Mouse (Mus musculus) myocyte (in vitro differentiated cells): ENCODE measurements at regions not wholly inside any gene's neighbourhood (a gene's known extent, or its start where the extent isn't known, plus 50 kb on each side); places are given as distances from the start of the nearest gene placed in this dataset.

ENCODE experiments used
- H3K27me3 ChIP-seq: one replicate; pipeline ENCODE4 v1.6.1; 2011; ENCODE audit not compliant: control insufficient read depth, insufficient read depth, insufficient read length
- H3K36me3 ChIP-seq: one replicate; pipeline ENCODE4 v1.6.1; 2011; ENCODE audit not compliant: control insufficient read depth, insufficient read depth
- H3K4me2 ChIP-seq: one replicate; pipeline ENCODE4 v1.6.1; 2011; ENCODE audit warnings: low read depth, control low read depth
- H3K4me3 ChIP-seq: one replicate; pipeline ENCODE4 v1.5.1; 2011; ENCODE audit warnings: mild to moderate bottlenecking, control low read depth, moderate library complexity
- H3K79me2 ChIP-seq: one replicate; pipeline ENCODE4 v1.6.1; 2011; ENCODE audit not compliant: control insufficient read depth, insufficient read depth
- H3ac ChIP-seq: one replicate; pipeline ENCODE4 v1.6.1; 2011; ENCODE audit not compliant: control insufficient read depth, insufficient read length
- CEBPB ChIP-seq: IDR thresholded peaks from 2 replicates; pipeline ENCODE4 v1.6.1; 2011; ENCODE audit warnings: mild to moderate bottlenecking, moderate library complexity; ENCODE audit not compliant: poor library complexity, insufficient read depth, severe bottlenecking
- E2F4 ChIP-seq: IDR thresholded peaks from one replicate; pipeline ENCODE4 v1.6.1; 2011; ENCODE audit warnings: mild to moderate bottlenecking, control low read depth, moderate library complexity; ENCODE audit not compliant: insufficient read depth
- MAX ChIP-seq: IDR thresholded peaks from one replicate; pipeline ENCODE4 v1.6.1; 2011; ENCODE audit warnings: low read depth, mild to moderate bottlenecking, control low read depth
- MYOD1 ChIP-seq, 3 experiments: IDR thresholded peaks; one replicate each; pipeline ENCODE4 v1.6.1; 2011; ENCODE audit warnings: control low read depth in 2 of 3, low read depth in 2 of 3, mild to moderate bottlenecking in 2 of 3, moderate library complexity in 1 of 3; ENCODE audit not compliant: insufficient read length in 2 of 3, control insufficient read depth in 1 of 3
- MYOG ChIP-seq, 3 experiments: IDR thresholded peaks; one replicate each; pipeline ENCODE4 v1.6.1; 2011; ENCODE audit warnings: control low read depth in 2 of 3, low read depth in 2 of 3, mild to moderate bottlenecking in 2 of 3; ENCODE audit not compliant: insufficient read length in 2 of 3, control insufficient read depth in 1 of 3, insufficient read depth in 1 of 3
- POLR2A ChIP-seq: IDR thresholded peaks from one replicate; pipeline ENCODE4 v1.6.1; 2011; ENCODE audit warnings: low read depth, mild to moderate bottlenecking, control low read depth, moderate library complexity; ENCODE audit not compliant: insufficient read length
- POLR2AphosphoS2 ChIP-seq: IDR thresholded peaks from one replicate; pipeline ENCODE4 v1.6.1; 2011; ENCODE audit warnings: low read depth, control low read depth; ENCODE audit not compliant: insufficient read length
- REST ChIP-seq: IDR thresholded peaks from one replicate; pipeline ENCODE4 v1.6.1; 2011; ENCODE audit warnings: mild to moderate bottlenecking, control low read depth, moderate library complexity; ENCODE audit not compliant: insufficient read depth, insufficient read length
- SRF ChIP-seq: IDR thresholded peaks from one replicate; pipeline ENCODE4 v1.6.1; 2011; ENCODE audit warnings: low read depth; ENCODE audit not compliant: control insufficient read depth, insufficient read length
- TCF12 ChIP-seq: IDR thresholded peaks from one replicate; pipeline ENCODE4 v1.6.1; 2011; ENCODE audit warnings: mild to moderate bottlenecking, control low read depth; ENCODE audit not compliant: poor library complexity, insufficient read depth, severe bottlenecking
- TCF3 ChIP-seq: IDR thresholded peaks from one replicate; pipeline ENCODE4 v1.6.1; 2011; ENCODE audit warnings: low read depth, control low read depth; ENCODE audit not compliant: insufficient read length
- USF1 ChIP-seq: IDR thresholded peaks from one replicate; pipeline ENCODE4 v1.6.1; 2011; ENCODE audit warnings: low read depth, mild to moderate bottlenecking, control low read depth, moderate library complexity

GRCm38 (mm10) chr10:39229233-39229632 is 65.6 kb upstream of the Ccn6 start:
- H3K4me3 ChIP-seq: no peak overlapping the region
- no peaks in the 10 kb centered on the region for H3K79me2 ChIP-seq
- no peaks in the 10 kb centered on the region for H3K27me3 ChIP-seq
- no peaks in the 10 kb centered on the region for H3K36me3 ChIP-seq
- TF ChIP-seq MAX: no peak
- no peak for TF ChIP-seq POLR2A
- TF ChIP-seq SRF: no peak
- TF ChIP-seq REST: no peak
- TF ChIP-seq TCF3: no peak
- TF ChIP-seq USF1: no peak
- no peak for TF ChIP-seq MYOG (IDR thresholded peaks at IDR 0.05; ENCODE audit: control insufficient read depth in 1 of 3, insufficient read depth in 1 of 3, insufficient read length in 2 of 3, low read depth in 2 of 3)
- TF ChIP-seq POLR2AphosphoS2: no peak
- TF ChIP-seq TCF12: no peak
- no peak for TF ChIP-seq MYOD1 (IDR thresholded peaks at IDR 0.05; ENCODE audit: control insufficient read depth in 1 of 3, insufficient read length in 2 of 3, low read depth in 2 of 3)
- no peak for TF ChIP-seq CEBPB
- TF ChIP-seq E2F4: no peak
- no peak overlapping the region for H3K4me2 ChIP-seq
- H3ac ChIP-seq: no peak overlapping the region

- no peak overlapping the region for H3ac ChIP-seq
- no peak overlapping the region for H3K4me3 ChIP-seq
- no peaks in the 10 kb centered on the region for H3K36me3 ChIP-seq
- TF ChIP-seq TCF3 (no peak), REST (no peak), MYOG (IDR thresholded peaks at IDR 0.05; ENCODE audit: control insufficient read depth in 1 of 3, insufficient read depth in 1 of 3, insufficient read length in 2 of 3, low read depth in 2 of 3) (no peak), USF1 (no peak), CEBPB (no peak)
- peak overlapping the region; percentile 60 for H3K4me2 ChIP-seq
- H3K27me3 ChIP-seq: no peaks in the 10 kb centered on the region
- H3K79me2 ChIP-seq: no peaks in the 10 kb centered on the region
These were observed 64.4 kb upstream of the Ccn6 start for GRCm38 (mm10) chr10:39228027-39228426.

GRCm38 (mm10) chr10:39227499-39227942 is 63.9 kb upstream of the Ccn6 start:
- Histone ChIP-seq H3K27me3 (no peaks in the 10 kb centered on the region), H3ac (no peak overlapping the region), H3K4me2 (peak overlapping the region; percentile 60), H3K4me3 (no peak overlapping the region), H3K36me3 (no peaks in the 10 kb centered on the region), H3K79me2 (no peaks in the 10 kb centered on the region)
- TF ChIP-seq SRF (no peak), TCF12 (peak; percentile 8), MYOD1 (IDR thresholded peaks at IDR 0.05; ENCODE audit: control insufficient read depth in 1 of 3, insufficient read length in 2 of 3, low read depth in 2 of 3) (peak in 2 of 3 experiments; percentile 37 to 51), MYOG (IDR thresholded peaks at IDR 0.05; ENCODE audit: control insufficient read depth in 1 of 3, insufficient read depth in 1 of 3, insufficient read length in 2 of 3, low read depth in 2 of 3) (peak in 2 of 3 experiments; percentile 51 to 82), POLR2A (no peak)

GRCm38 (mm10) chr10:39226518-39226917 is 62.9 kb upstream of the Ccn6 start:
- no peaks in the 10 kb centered on the region for H3K27me3 ChIP-seq
- no peak overlapping the region for H3ac ChIP-seq
- TF ChIP-seq MYOG (IDR thresholded peaks at IDR 0.05; ENCODE audit: control insufficient read depth in 1 of 3, insufficient read depth in 1 of 3, insufficient read length in 2 of 3, low read depth in 2 of 3) (no peak), POLR2A (no peak), MAX (no peak), CEBPB (no peak), TCF3 (no peak), USF1 (no peak), MYOD1 (IDR thresholded peaks at IDR 0.05; ENCODE audit: control insufficient read depth in 1 of 3, insufficient read length in 2 of 3, low read depth in 2 of 3) (no peak), E2F4 (no peak), REST (no peak), POLR2AphosphoS2 (no peak), TCF12 (no peak), SRF (no peak)
- no peaks in the 10 kb centered on the region for H3K36me3 ChIP-seq
- no peaks in the 10 kb centered on the region for H3K79me2 ChIP-seq
- H3K4me3 ChIP-seq: no peak overlapping the region
- H3K4me2 ChIP-seq: no peak overlapping the region

GRCm38 (mm10) chr10:39224449-39225094 is 61.0 kb upstream of the Ccn6 start:
- no peaks in the 10 kb centered on the region for H3K79me2 ChIP-seq
- H3ac ChIP-seq: no peak overlapping the region
- H3K36me3 ChIP-seq: no peaks in the 10 kb centered on the region
- no peak overlapping the region for H3K4me3 ChIP-seq
- H3K4me2 ChIP-seq: no peak overlapping the region
- no peaks in the 10 kb centered on the region for H3K27me3 ChIP-seq
- TF ChIP-seq TCF3: no peak
- no peak for TF ChIP-seq TCF12
- TF ChIP-seq SRF: no peak
- no peak for TF ChIP-seq REST
- no peak for TF ChIP-seq POLR2A
- TF ChIP-seq MYOD1 (IDR thresholded peaks at IDR 0.05; ENCODE audit: control insufficient read depth in 1 of 3, insufficient read length in 2 of 3, low read depth in 2 of 3): no peak
- no peak for TF ChIP-seq MAX
- no peak for TF ChIP-seq CEBPB
- TF ChIP-seq E2F4: no peak
- TF ChIP-seq POLR2AphosphoS2: no peak
- TF ChIP-seq USF1: no peak
- no peak for TF ChIP-seq MYOG (IDR thresholded peaks at IDR 0.05; ENCODE audit: control insufficient read depth in 1 of 3, insufficient read depth in 1 of 3, insufficient read length in 2 of 3, low read depth in 2 of 3)
